Mouse (Mus musculus) megakaryocyte, embryonic 14.5 days (primary cell): ENCODE measurements around the gene Cpvl.

ENCODE experiments used
- FLI1 ChIP-seq: IDR thresholded peaks from 2 replicates; pipeline ENCODE4 v1.6.1; 2012; ENCODE audit warnings: low read length, inconsistent platforms, mixed read lengths
- GATA1 ChIP-seq: IDR thresholded peaks from 3 replicates; pipeline ENCODE4 v1.6.1; 2012; ENCODE audit warnings: mixed read lengths, low read length, inconsistent platforms, borderline replicate concordance

- TF ChIP-seq GATA1, result no peak
- TF ChIP-seq FLI1, result no peak
Measured at GRCm38 (mm10) chr6:53893731-53894130, 84.7 kb downstream of the Cpvl start.
